Mouse (Mus musculus) urinary bladder, postnatal 10 days (tissue): ENCODE data around the gene Ccr5.
"Not testable (repeated sequence)": the region's sequence is repeated elsewhere in the genome, so short reads cannot be mapped to it uniquely, and the experiment has no call there.

ENCODE experiments used
- DNase-seq: peaks from one replicate; pipeline ENCODE4 v3.0.0; 2022; ENCODE audit warnings: low spot score

Gene Ccr5

GRCm38 (mm10) chr9:124121387-124122184, at the start of gene Ccr5:
Gene Ccr5 (plus strand): TSS chr9:124121543.
- DNase-seq = no peak

GRCm38 (mm10) chr9:124079803-124080202, 41.5 kb upstream of the Ccr5 start:
- no peak for DNase-seq

GRCm38 (mm10) chr9:124080471-124080870, 40.9 kb upstream of the Ccr5 start:
- DNase-seq = not testable (repeated sequence)

GRCm38 (mm10) chr9:124090441-124090840, 30.9 kb upstream of the Ccr5 start:
- DNase-seq = no peak

GRCm38 (mm10) chr9:124099127-124099526, 22.2 kb upstream of the Ccr5 start:
- DNase-seq = no peak

- DNase-seq = no peak
Observed at GRCm38 (mm10) chr9:124100357-124100756, 21.0 kb upstream of the Ccr5 start.

GRCm38 (mm10) chr9:124101723-124102122, 19.6 kb upstream of the Ccr5 start, which contains the start of gene Ccr2:
Gene Ccr2 (plus strand): TSS chr9:124101950.
- no peak for DNase-seq

- no peak for DNase-seq
Observed at GRCm38 (mm10) chr9:124103199-124103598, 18.1 kb upstream of the Ccr5 start.

- DNase-seq = no peak
Observed at GRCm38 (mm10) chr9:124105196-124105595, 16.1 kb upstream of the Ccr5 start.

GRCm38 (mm10) chr9:124107232-124107631, 14.1 kb upstream of the Ccr5 start:
- DNase-seq = no peak

- no peak for DNase-seq
Observed at GRCm38 (mm10) chr9:124108356-124109127, 12.8 kb upstream of the Ccr5 start.

GRCm38 (mm10) chr9:124111997-124112396, 9.3 kb upstream of the Ccr5 start:
- no peak for DNase-seq

- no peak for DNase-seq
Observed at GRCm38 (mm10) chr9:124112591-124113239, 8.6 kb upstream of the Ccr5 start.

- DNase-seq = no peak
Observed at GRCm38 (mm10) chr9:124113777-124114176, 7.6 kb upstream of the Ccr5 start.

- DNase-seq = no peak
Observed at GRCm38 (mm10) chr9:124118489-124118888, 2.9 kb upstream of the Ccr5 start.

GRCm38 (mm10) chr9:124125576-124125975, 4.2 kb downstream of the Ccr5 start:
- DNase-seq = no peak

- no peak for DNase-seq
Observed at GRCm38 (mm10) chr9:124126373-124126772, 5.0 kb downstream of the Ccr5 start.

GRCm38 (mm10) chr9:124127412-124127811, 6.1 kb downstream of the Ccr5 start:
- no peak for DNase-seq

- no peak for DNase-seq
Observed at GRCm38 (mm10) chr9:124128379-124128778, 7.0 kb downstream of the Ccr5 start.

GRCm38 (mm10) chr9:124132899-124133298, 11.6 kb downstream of the Ccr5 start:
- not testable (repeated sequence) for DNase-seq

- not testable (repeated sequence) for DNase-seq
Observed at GRCm38 (mm10) chr9:124134919-124135318, 13.6 kb downstream of the Ccr5 start.

GRCm38 (mm10) chr9:124137619-124138018, 16.3 kb downstream of the Ccr5 start:
- no peak for DNase-seq
